Mouse (Mus musculus): ENCODE measurements around the gene Plcl1.

Plcl1 gene

DNA sequence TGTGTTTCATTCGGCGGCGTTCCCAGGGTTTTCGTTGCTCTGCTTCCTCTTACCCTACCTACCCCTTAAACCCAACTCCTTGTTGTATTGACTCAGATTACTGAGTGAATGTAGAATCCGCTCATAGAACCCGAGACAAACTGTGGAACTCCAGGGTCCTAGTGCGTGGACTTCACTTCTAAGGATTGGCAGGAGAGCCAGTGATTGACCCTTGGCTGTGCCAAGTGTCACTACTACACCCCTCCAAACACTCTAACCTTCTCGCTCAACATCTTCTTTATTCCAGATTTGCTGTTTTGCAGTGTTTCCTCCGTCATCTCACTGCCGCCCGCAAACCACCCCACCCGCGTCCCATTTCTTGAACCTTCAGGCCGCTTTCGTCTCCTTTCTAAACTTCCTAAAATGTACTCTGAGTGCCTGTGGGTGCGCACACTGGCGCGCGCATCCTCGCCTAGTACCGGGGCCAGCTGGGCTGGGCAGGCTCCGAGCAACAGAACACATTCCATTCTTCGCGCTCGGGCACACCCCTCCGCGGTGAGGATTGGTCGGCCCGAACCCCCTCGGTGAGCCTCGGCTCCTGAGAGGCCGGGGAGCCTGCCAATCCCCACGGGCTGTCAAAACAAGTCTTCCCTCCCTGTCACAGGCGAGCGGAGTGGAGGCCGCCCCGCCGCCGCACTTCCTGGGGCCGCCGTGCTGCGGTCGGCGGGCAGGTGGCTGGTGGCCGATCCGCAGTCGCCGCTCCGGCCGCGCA lies at the start of gene Plcl1:
Plcl1 (plus strand) TSS at position 650 of the 751 bp plus-strand sequence.
- DNase-seq (ENCODE audit: low read depth) = peak; percentile 72

DNA sequence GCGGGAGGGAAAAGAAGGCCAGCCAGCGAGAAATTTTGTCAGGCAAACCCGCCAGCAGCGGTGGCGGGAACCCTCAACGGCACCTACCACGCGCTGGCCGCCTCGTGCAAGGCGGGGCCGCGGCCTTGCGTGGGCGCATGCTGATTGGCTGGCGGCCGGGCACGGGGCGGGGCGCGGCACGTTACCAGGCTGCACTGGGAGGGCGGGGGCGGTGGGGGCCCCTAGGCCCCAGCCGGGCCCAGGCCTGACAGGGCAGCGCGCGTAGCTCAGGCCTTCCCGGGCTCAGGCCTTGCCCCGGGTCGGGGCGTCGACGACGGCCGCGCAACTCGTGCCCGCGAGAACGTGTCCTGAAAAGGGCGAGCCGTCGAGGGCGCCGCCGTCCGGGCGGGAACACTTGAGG lies 43.1 kb upstream of the Plcl1 start:
- DNase-seq (ENCODE audit: low read depth) = no peak

DNA sequence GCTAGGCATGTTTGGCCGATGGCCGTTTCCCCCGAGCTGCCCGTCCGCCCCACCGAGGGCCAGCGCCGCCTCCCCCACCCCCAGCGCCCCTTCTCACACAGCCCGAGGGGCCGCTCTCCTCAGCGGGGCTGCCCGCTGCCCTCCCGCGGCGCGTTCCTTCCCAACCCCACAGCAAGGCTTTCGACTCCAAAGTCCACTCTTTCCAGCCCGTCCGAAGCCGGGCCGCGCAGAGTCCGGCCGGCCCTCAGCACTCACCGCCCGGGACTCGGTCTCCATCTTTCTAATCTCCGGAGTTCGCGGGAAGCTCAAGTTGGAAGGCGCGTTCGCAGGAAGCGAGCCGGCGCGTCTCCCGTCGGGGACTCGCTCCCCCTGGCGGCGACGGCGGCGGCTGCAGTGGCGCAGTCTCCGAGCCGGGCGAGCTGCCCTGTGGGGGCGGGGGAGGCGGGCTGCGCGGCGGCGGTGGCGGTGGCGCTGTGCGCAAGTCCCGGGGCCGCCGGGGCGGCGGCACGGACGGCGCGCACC lies 42.6 kb upstream of the Plcl1 start, which contains the start of gene Boll:
Boll (minus strand) TSS at position 426 of the 522 bp plus-strand sequence.
- peak; percentile 29 for DNase-seq (ENCODE audit: low read depth)

GRCm38 (mm10) chr1:55363586-55363985 lies 42.1 kb upstream of the Plcl1 start:
- peak; percentile 35 for DNase-seq (ENCODE audit: low read depth)

DNA sequence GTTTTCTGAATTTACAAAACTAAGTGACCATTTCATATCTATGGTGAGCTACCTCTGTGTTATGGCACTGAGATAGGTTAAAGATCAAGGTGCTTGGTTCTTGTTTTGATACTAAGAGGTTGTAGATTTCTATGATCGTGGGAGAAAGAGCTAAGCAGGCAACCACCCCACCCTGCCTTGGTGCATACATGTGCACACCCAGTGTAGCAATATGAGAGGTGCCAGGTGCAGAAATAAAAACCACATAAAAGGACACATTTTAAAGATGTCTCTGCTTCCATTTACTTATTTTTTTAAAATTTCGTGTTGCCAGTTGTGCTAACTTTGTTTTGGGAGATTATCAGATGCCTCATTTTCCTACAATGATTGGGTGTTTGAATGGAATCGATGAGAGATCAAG lies 33.1 kb upstream of the Plcl1 start:
- no peak for DNase-seq (ENCODE audit: low read depth)

DNA sequence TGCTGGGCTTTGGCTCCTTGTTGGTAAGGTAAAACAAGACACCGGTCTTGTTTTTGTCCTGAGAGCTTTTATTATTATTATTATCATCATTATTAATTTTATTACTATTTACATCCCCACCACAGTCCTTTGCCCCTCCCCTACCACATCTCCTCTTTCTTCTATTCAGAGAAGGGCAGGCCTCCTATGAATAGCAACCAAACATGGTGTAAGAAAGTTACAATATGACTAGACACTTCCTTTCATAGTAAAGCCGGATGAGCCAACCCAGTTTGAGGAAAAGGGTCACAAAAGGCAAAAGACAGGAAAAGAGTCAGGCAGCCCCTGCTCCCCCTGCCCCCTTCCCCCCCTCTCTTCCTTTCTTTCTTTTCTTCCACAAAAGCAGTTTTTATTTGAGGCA lies 25.2 kb upstream of the Plcl1 start:
- no peak for DNase-seq (ENCODE audit: low read depth)

DNA sequence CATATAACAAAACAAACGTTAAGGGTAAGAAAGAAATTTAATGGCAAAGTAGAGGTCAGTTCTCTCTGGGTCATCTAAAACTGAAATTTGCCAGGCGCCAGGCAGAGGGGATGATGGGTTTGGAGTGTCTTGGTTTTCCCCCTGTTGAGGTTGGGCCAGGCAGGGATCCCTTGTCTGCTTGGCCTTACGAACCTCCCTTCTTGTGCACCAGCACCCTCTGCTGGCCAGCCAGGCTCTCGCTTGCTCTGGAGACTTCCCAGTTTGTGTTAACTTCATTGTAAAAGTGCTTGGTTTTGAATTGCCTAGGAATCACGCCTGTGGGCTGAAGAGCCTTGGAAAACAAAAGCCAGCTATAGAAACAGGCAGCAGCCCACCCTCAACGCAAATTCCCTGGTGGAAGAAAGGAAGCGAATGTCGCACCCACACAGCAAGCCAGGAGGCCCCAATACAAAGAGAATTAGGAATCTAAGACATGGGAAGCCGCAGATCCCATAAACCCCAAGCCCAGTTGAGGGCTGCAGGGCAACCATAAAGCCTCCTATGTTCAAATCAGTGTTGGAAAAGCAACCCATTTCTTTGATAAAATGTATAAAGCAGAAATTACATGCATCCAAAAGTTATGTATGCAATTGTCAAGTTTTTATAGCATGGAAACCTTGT lies 22.5 kb upstream of the Plcl1 start:
- no peak for DNase-seq (ENCODE audit: low read depth)

DNA sequence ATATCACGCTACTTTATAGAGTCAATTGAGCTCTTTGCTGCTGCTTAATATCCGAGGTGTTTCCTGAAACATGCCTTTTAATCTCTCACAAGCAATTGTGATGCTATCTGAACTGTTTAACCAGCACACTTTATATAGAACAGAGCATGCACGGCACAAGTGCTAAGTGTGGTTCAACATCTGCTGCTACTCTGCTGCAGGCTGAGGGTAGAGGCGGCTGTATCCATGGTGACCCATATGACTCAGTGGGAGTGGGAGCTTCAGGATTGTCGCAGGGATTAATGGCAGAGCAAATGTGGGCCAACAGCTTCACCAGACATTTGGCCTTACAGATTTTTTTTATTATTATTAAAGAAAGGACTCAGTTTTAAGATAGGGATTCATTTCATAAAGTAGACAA lies 5.8 kb upstream of the Plcl1 start:
- no peak for DNase-seq (ENCODE audit: low read depth)

DNA sequence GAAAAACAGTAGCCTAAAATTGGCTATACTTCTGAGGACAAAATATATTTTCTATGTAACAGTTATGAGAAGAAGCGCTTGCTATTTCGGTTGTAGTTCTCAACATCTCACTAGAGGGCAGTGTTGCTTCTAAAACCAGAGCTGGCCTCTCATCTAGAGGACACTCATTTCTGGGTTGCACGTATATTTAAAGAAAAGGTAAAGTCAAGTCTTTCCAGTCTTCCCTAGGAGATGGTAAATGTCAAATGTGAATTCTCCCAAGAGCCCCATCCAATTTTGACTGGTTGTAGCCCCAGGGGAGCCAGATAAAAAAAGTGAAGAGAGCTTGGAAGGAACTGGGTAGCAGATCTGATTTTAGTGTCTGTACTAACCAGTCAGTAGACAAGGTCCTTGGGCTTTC lies 1.3 kb upstream of the Plcl1 start:
- peak; percentile 60 for DNase-seq (ENCODE audit: low read depth)

DNA sequence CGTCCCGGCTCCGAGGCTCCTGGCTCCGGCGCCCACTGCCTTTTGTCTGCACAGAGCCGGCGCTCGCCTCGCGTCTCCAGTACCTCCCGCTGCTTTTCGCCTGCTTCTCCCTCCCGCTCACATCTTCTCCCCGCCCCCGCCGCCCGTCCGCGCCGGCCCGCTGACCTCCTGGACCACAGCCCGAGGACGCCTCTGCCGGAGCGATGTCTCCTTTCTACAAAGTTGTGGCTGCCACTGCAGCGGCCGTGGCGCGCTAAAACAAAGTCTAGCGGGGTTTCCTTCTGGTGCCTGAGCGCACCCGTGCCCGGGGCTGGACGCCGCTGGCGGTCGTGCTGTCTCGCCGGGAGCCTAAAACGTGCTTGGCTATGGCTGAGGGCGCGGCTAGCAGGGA lies 297 bp downstream of the Plcl1 start:
- no peak for DNase-seq (ENCODE audit: low read depth)

DNA sequence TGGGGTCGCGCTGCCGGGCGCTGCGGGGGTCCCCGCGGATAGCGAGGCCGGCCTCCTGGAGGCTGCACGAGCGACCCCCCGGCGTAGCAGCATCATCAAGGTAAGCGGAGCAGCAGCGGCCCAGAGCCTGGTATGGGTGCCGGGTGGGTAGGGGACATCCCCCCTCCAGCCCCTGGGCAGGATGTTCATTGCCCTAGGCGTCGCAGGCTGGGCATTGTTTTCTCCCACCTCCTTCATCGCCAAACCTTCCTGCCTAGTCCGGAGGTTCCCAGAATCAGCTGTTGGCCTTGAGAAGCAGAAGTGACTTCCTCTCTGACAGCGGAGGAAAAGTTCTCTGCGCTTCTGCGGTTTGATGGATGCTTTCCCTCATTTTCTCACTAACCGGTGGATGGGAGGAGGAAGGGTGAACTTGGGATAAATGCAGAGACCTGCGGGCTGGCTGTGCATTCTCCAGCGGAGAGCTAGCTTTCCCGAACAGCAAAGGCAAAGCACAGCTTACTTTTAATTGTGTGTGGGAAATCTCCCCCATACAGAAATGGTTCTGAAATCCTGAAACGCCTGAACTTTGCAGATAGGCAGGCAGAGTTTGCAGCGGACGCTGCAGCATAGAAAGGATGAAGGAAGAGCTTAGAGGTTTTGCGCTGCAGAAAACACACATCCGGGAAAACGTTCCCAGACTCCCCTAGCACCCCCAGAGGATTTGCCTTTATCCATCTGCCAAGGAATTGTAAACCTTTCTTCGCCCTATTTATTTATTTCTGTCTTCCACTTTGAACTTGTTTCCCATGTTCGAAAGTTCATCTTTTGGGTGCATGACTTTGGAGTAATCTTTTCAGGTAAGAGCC lies 1.0 kb downstream of the Plcl1 start:
- no peak for DNase-seq (ENCODE audit: low read depth)

- no peak for DNase-seq (ENCODE audit: low read depth)
These were observed 4.9 kb downstream of the Plcl1 start for GRCm38 (mm10) chr1:55410670-55411069.

DNA sequence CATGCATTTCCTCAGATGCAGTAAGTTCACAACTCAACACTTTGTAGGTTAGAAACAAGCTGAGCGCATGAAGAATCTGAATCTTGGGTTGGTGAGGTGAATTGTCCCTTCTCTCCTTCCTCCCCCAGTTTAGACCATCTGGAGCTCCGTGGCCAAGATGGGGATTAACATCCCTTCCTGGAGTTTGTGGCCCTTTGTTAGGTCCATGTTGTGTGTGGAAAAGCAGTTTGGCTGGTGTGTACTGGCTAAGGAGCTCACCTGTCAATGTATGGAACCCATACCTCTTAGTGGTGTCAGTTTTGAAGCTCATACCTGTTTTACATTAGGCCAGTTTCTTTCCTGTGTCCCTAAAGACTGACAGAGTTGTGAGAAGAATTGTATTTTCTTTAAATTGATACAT lies 5.4 kb downstream of the Plcl1 start:
- DNase-seq (ENCODE audit: low read depth) = no peak

- no peak for DNase-seq (ENCODE audit: low read depth)
These were observed 6.8 kb downstream of the Plcl1 start for GRCm38 (mm10) chr1:55412569-55412968.

GRCm38 (mm10) chr1:55413534-55413933 lies 7.8 kb downstream of the Plcl1 start:
- no peak for DNase-seq (ENCODE audit: low read depth)

DNA sequence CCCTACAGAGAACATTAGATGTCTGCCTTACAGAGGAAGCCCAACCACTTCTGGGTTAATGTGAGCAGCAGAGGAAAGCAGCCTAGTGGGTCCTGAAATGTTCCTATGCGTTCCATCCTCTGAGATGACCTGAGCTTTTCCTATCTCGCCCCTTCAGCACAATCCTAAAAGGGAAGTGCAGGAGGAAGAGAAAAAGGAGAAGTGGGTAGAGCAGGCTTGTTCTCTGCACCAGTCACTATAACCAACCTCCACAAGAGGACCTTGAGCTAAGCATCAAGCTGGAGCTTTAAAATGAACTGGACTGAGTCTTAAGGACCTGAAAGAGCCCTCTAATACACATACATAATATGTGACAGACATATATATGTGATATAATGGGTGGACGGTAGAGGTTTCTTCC lies 13.2 kb downstream of the Plcl1 start:
- no peak for DNase-seq (ENCODE audit: low read depth)

DNA sequence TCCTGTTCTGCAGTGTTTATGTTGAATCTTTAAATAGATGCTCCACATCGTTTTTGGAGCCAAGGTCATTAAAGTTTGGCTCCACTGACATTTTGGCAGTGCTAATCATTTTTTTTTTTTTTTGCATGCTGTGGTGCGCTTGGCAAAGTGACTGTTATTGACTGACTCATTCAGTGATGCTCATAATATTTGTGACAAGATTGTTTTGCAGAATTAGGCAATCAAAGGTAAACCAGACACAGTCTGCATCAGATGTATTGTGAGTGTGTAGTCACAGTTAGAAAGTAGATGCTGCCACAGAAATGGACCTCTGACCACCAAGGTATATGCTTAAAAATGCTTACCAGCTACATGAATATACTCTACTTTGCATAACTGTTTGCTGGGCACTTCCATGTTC lies 21.9 kb downstream of the Plcl1 start:
- no peak for DNase-seq (ENCODE audit: low read depth)

GRCm38 (mm10) chr1:55429051-55429450 lies 23.3 kb downstream of the Plcl1 start:
- DNase-seq (ENCODE audit: low read depth) = no peak

DNA sequence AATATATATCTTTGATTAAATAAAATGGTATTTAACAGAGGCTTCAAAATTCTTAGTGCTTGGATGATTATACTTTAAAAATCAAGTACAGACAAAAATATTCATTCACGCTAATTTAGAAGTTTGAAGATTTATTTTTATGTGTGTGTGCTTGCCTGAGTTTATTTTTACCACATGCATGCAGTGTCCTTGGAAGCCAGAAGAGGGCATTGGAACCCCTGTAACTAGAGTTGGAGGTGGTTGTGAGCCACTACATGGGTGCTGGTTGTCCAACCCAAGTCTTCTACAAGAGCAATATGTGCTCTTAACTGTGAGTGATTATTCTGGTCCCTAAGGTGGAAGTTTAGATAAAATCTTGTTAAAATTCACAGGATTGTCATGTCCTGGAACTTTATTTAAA lies 24.0 kb downstream of the Plcl1 start:
- no peak for DNase-seq (ENCODE audit: low read depth)

DNA sequence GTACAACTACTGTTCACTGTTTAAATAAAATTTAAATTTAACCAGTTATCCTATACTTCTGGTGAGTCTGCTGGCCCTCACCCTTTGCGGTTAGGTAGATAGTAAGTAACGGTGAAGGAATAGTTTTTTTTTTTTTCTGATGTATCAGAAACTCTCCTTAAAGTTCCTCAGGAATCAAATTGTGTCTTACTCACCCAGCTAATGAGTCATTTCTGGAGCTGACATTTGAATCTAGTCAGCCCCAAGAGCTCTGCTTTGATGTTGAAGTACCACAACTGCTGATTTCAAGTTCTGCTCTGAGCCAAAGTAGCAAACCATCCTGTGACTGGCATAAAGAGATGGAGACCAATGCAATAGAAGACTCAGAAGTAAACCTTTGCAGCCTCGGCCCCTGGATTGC lies 24.9 kb downstream of the Plcl1 start:
- DNase-seq (ENCODE audit: low read depth) = no peak

DNA sequence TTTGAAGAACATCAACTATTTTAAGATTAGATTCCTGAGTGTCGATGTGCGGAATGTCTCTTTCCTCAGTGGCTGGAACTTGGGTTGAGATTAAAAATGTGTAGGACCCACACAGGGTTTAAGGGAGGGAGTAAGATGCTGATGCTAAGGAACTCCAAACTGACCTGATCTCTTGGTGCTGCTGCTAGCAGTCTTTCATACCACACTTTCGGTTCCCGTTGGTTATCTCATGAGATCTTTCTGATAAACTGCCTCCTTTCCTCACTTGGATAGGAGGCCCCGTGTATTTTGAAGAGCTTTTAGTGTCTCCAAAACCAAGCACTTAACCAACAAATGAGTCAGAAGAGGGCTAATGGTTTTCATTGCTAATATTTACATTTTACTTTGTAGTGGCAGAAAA lies 30.9 kb downstream of the Plcl1 start:
- DNase-seq (ENCODE audit: low read depth) = no peak

GRCm38 (mm10) chr1:55437095-55437494 lies 31.4 kb downstream of the Plcl1 start:
- no peak for DNase-seq (ENCODE audit: low read depth)

DNA sequence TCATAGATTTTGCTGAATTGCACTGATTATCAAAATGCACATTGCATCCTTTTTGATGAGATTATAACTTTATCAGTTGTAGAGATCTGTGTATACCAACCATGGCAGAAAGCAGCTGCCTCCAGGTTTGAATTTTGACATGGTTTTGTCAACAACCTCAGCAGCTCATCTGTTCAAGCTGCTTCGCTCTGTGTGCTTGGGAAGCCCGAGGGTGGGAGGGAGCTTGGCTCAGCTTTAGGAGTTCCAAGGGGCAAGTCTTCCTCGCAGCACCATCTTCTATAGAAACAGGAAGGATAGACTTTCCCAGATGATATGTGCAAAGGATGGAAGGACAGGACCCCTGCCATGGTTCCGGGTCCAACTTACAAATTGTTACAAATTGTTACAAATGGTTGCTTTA lies 32.9 kb downstream of the Plcl1 start:
- DNase-seq (ENCODE audit: low read depth) = no peak

All from c-Kit-positive CD71-negative TER-119-negative erythroid progenitor cells, embryonic 14.5 days (primary cell).